Comparison of ENCODE assay signal across 9 mouse cellular contexts in genomic region chr7:105786506-105787284, GRCm38 (mm10). TPM values are rescaled to one million over a fixed set of nuclear protein-coding genes. Genes with fewer than 3 reads are reported as not detected.
DNase-seq lines count a peak whose midpoint lies in the region; ATAC-seq and TF ChIP-seq lines count a peak whose summit lies in the region.
"Had no signal": no experiment of that assay in that cellular context is flagged by ENCODE, and none has a peak within 500 bp of the region (broad histone marks: within the 10 kb centered on the region; RNA-seq: fewer than 3 reads in every experiment).

No protein-coding gene starts in this region.

- H3K4me2 ChIP-seq in heart, postnatal 0 days (ENCODE audit: low read depth, low read length) = peak overlapping the region; percentile 67

- H3K9ac ChIP-seq in heart, postnatal 0 days (replicated peaks; ENCODE audit: low read depth, low read length) = peak overlapping the region; percentile 76

- WGBS in heart, postnatal 0 days = 11% methylated on average over 20 of the region's 20 CpGs

- TF ChIP-seq EP300 in heart, postnatal 0 days (IDR thresholded peaks at IDR 0.05; ENCODE audit: low read depth) = no peak

- H3K4me1 ChIP-seq in heart, postnatal 0 days (ENCODE audit: control insufficient read depth, insufficient read depth) = no peaks in the 10 kb centered on the region

- H3K4me3 ChIP-seq in heart, postnatal 0 days (ENCODE audit: low read depth, low read length) = peak overlapping the region; percentile 78

- peak overlapping the region; percentile 90 for H3K27ac ChIP-seq in heart, postnatal 0 days (ENCODE audit: low read depth)

- H3K36me3 ChIP-seq in heart, postnatal 0 days (replicated peaks; ENCODE audit: control insufficient read depth, insufficient read depth, low read length) = no peaks in the 10 kb centered on the region

- peak; percentile 93 for DNase-seq in heart, adult 11 months
- DNase-seq in heart, adult 9 months (ENCODE audit: low spot score in 2 of 2) = no peak
- DNase-seq in MN1 (ENCODE audit: low spot score) = peak; percentile 21
- DNase-seq in heart, postnatal 0 days (ENCODE audit: low spot score) = no peak
- peak; percentile 51 for DNase-seq in mesoderm, embryonic 11.5 days (ENCODE audit: low read depth, low spot score)
- DNase-seq in urinary bladder, adult 18-20 months (ENCODE audit: low spot score in 2 of 2) = no peak
- no peak for DNase-seq in left cerebral cortex, adult 9 months (ENCODE audit: low spot score in 2 of 2)

- peak; percentile 33; the same call in 1 of the 2 replicates for ATAC-seq in heart, postnatal 0 days (ENCODE audit: insufficient read depth, low read depth)
- no peak for ATAC-seq in frontal cortex, adult (ENCODE audit: low TSS enrichment)

- TF ChIP-seq CTCF in heart, postnatal 0 days (IDR thresholded peaks at IDR 0.05; ENCODE audit: low read depth) = no peak

- no peaks in the 10 kb centered on the region for H3K9me3 ChIP-seq in heart, postnatal 0 days (replicated peaks; ENCODE audit: control insufficient read depth, low read length)

- peaks cover 21% of the 10 kb centered on the region for H3K27me3 ChIP-seq in heart, postnatal 0 days (ENCODE audit: control insufficient read depth, insufficient read depth, low read length)

RNA-seq across cellular contexts. Expression of gene Dchs1, which starts 0.8 kb away (rescaled TPM):
- 19.3 and 27.2 TPM in 2 replicates for total RNA-seq in heart, postnatal 0 days (2014; rRNA removed; ENCODE audit: low replicate concordance)
- 1.9 and 2.1 TPM in 2 replicates for polyA plus RNA-seq in heart, postnatal 0 days (2015; fragmentation: Nextera tagmentation; extraction: Ambion mirVana)
- polyA plus RNA-seq: erythroblast, embryonic 14.5 days had no signal

RNA-seq across cellular contexts. Expression of gene Mrpl17, which starts 24.2 kb away (rescaled TPM):
- total RNA-seq in heart, postnatal 0 days (2014; rRNA removed; ENCODE audit: low replicate concordance) = 18.6 and 46.1 TPM in 2 replicates
- polyA plus RNA-seq in heart, postnatal 0 days (2015; fragmentation: Nextera tagmentation; extraction: Ambion mirVana) = 207 and 217 TPM in 2 replicates

RNA-seq across cellular contexts. Expression of gene Tpp1, which starts 34.7 kb away (rescaled TPM):
- total RNA-seq in heart, postnatal 0 days (2014; rRNA removed; ENCODE audit: low replicate concordance) = 89.7 and 99.9 TPM in 2 replicates
- 54.8 and 61.2 TPM in 2 replicates for polyA plus RNA-seq in heart, postnatal 0 days (2015; fragmentation: Nextera tagmentation; extraction: Ambion mirVana)

RNA-seq across cellular contexts. Expression of gene Taf10, which starts 42.5 kb away (rescaled TPM):
- total RNA-seq in heart, postnatal 0 days (2014; rRNA removed; ENCODE audit: low replicate concordance) = 108 and 159 TPM in 2 replicates
- 80.1 and 88.4 TPM in 2 replicates for polyA plus RNA-seq in heart, postnatal 0 days (2015; fragmentation: Nextera tagmentation; extraction: Ambion mirVana)

RNA-seq across cellular contexts. Expression of gene Rrp8, which starts 49.5 kb away (rescaled TPM):
- 17.9 and 21.8 TPM in 2 replicates for total RNA-seq in heart, postnatal 0 days (2014; rRNA removed; ENCODE audit: low replicate concordance)
- 15.5 and 17.1 TPM in 2 replicates for polyA plus RNA-seq in heart, postnatal 0 days (2015; fragmentation: Nextera tagmentation; extraction: Ambion mirVana)

Comparison
In these comparisons a context has a peak if more than half of its experiments do, and no peak if none do; other contexts are left out.
1. DNase-seq: peak in heart, adult 11 months (single experiment), MN1 (single experiment) and mesoderm, embryonic 11.5 days (single experiment); none in heart, adult 9 months (0 of 2), heart, postnatal 0 days (single experiment), urinary bladder, adult 18-20 months (0 of 2) and left cerebral cortex, adult 9 months (0 of 2).